Mouse (Mus musculus) ES-Bruce4 (cell line): ENCODE results near the gene Glb1.

Source experiments
- CTCF ChIP-seq: IDR thresholded peaks from one replicate; pipeline ENCODE4 v1.8.1; 2011; ENCODE audit warnings: low read depth, low read length
- EP300 ChIP-seq: IDR thresholded peaks from 2 replicates; pipeline ENCODE4 v1.6.1; 2011; ENCODE audit warnings: low read depth, low read length; ENCODE audit not compliant: insufficient read depth
- POLR2A ChIP-seq: IDR thresholded peaks from one replicate; pipeline ENCODE4 v1.8.1; 2011; ENCODE audit warnings: low read length; ENCODE audit not compliant: insufficient read depth

GRCm38 (mm10) chr9:114415701-114416100, 14.8 kb downstream of the Glb1 start:
- TF ChIP-seq CTCF (peak; percentile 90), POLR2A (no peak), EP300 (no peak)
